ENCODE assay signal across 9 mouse cellular contexts in the genomic region with DNA sequence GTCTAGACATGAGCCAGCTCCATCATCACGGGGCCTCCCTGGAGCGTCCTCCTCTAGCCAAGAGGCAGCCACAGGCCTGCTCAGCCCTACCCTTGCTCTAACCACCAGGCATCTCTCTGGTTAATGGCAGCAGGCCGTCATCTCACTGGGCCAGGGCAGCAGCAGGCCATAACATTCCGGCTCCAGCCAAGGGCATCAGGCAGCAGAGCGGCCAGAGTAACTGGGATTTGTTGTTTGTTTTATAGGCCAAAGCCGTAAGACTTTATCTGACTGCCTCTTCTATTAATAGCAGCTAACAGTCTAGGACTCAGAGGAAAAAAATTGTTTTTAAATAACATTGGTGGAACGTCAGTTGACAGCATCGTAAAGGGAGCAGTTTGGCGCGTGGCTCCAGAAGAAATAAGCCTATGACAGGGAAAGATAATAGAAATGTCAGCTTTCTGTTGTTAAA. TPM values are rescaled to one million over a fixed set of nuclear protein-coding genes. Genes with fewer than 3 reads are reported as not detected.
A peak's percentile ranks its signal among the peaks of the same experiment; 100 is the strongest.
DNase-seq lines count a peak whose midpoint lies in the region; ATAC-seq lines count a peak whose summit lies in the region.
"Had no signal": no experiment of that assay in that cellular context is flagged by ENCODE, and none has a peak within 500 bp of the region (broad histone marks: within the 10 kb centered on the region; RNA-seq: fewer than 3 reads in every experiment).

No protein-coding gene starts in this region.

- peaks cover 3% of the 10 kb centered on the region; the same call in 1 of the 2 replicates for H3K36me3 ChIP-seq in hindbrain, embryonic 16.5 days (ENCODE audit: control insufficient read depth, insufficient read depth, low read length)
- peaks cover 37% of the 10 kb centered on the region for H3K36me3 ChIP-seq in hindbrain, embryonic 13.5 days
- H3K36me3 ChIP-seq in liver, embryonic 12.5 days = no peaks in the 10 kb centered on the region

- intact Hi-C loops in heart, postnatal 36 days (cut with DNase I) = no loop called here

- DNase-seq in heart, adult 18-20 months = peak; percentile 72
- DNase-seq in heart, postnatal 36 days = peak; percentile 48 to 63
- DNase-seq in lung, postnatal 36 days = peak; percentile 6
- DNase-seq in MN1 (ENCODE audit: low spot score) = no peak
- no peak for DNase-seq in thymus, postnatal 25 days

- H3K4me2 ChIP-seq in hindbrain, embryonic 16.5 days (ENCODE audit: low read length) = no peak overlapping the region
- H3K4me2 ChIP-seq in hindbrain, embryonic 13.5 days = no peak overlapping the region
- no peak overlapping the region for H3K4me2 ChIP-seq in liver, embryonic 12.5 days

- H3K9ac ChIP-seq in hindbrain, embryonic 16.5 days (ENCODE audit: low read depth, low read length) = no peak overlapping the region
- no peak overlapping the region for H3K9ac ChIP-seq in hindbrain, embryonic 13.5 days
- H3K9ac ChIP-seq in liver, embryonic 12.5 days = no peak overlapping the region

- H3K4me1 ChIP-seq in hindbrain, embryonic 16.5 days (ENCODE audit: control insufficient read depth, insufficient read depth, low read depth, low read length) = no peaks in the 10 kb centered on the region; the same call in 1 of the 2 replicates
- no peaks in the 10 kb centered on the region for H3K4me1 ChIP-seq in hindbrain, embryonic 13.5 days (replicated peaks)
- no peaks in the 10 kb centered on the region for H3K4me1 ChIP-seq in liver, embryonic 12.5 days
- H3K4me1 ChIP-seq: megakaryocyte, embryonic 14.5 days had no signal

- WGBS in hindbrain, embryonic 16.5 days = 66% methylated on average over 10 of the region's 10 CpGs
- 82% methylated on average over 10 of the region's 10 CpGs for WGBS in hindbrain, embryonic 13.5 days
- WGBS in liver, embryonic 12.5 days (ENCODE audit: insufficient replicate concordance) = 63% methylated on average over 10 of the region's 10 CpGs

- H3K4me3 ChIP-seq in hindbrain, embryonic 16.5 days (ENCODE audit: low read length) = no peak overlapping the region
- no peak overlapping the region for H3K4me3 ChIP-seq in hindbrain, embryonic 13.5 days
- no peak overlapping the region for H3K4me3 ChIP-seq in liver, embryonic 12.5 days
- H3K4me3 ChIP-seq: megakaryocyte, embryonic 14.5 days had no signal

- H3K27ac ChIP-seq in hindbrain, embryonic 16.5 days (ENCODE audit: low read depth, low read length) = peak overlapping the region; percentile 49; the same call in 1 of the 2 replicates
- H3K27ac ChIP-seq in hindbrain, embryonic 13.5 days = no peak overlapping the region
- no peak overlapping the region for H3K27ac ChIP-seq in liver, embryonic 12.5 days

- no peaks in the 10 kb centered on the region for H3K9me3 ChIP-seq in hindbrain, embryonic 16.5 days (ENCODE audit: control insufficient read depth, low read length)
- no peaks in the 10 kb centered on the region for H3K9me3 ChIP-seq in hindbrain, embryonic 13.5 days
- no peaks in the 10 kb centered on the region for H3K9me3 ChIP-seq in liver, embryonic 12.5 days (replicated peaks)

- ATAC-seq in hindbrain, embryonic 16.5 days = no peak
- ATAC-seq in hindbrain, embryonic 13.5 days (ENCODE audit: low FRiP score) = no peak
- no peak for ATAC-seq in liver, embryonic 12.5 days

- no peaks in the 10 kb centered on the region for H3K27me3 ChIP-seq in hindbrain, embryonic 16.5 days (replicated peaks; ENCODE audit: control insufficient read depth, insufficient read depth, low read length)
- no peaks in the 10 kb centered on the region for H3K27me3 ChIP-seq in hindbrain, embryonic 13.5 days
- no peaks in the 10 kb centered on the region; the same call in 1 of the 2 replicates for H3K27me3 ChIP-seq in liver, embryonic 12.5 days (replicated peaks)

RNA-seq across cellular contexts. Expression of a gene that starts 39.5 kb away (rescaled TPM):
- 85.3 and 86.0 TPM in 2 replicates for polyA plus RNA-seq in hindbrain, embryonic 16.5 days (2015; fragmentation: Nextera tagmentation; extraction: Ambion mirVana)
- polyA plus RNA-seq in hindbrain, embryonic 13.5 days (2015; fragmentation: Nextera tagmentation; extraction: Ambion mirVana) = 85.2 and 85.7 TPM in 2 replicates
- 10 to 100 TPM; 26.7 to 34.9 TPM for total RNA-seq in heart, adult 18-20 months (2021)
- total RNA-seq in heart, postnatal 36 days (2021) = 10 to 100 TPM; 32.0 to 35.5 TPM
- 20.0 and 20.7 TPM in 2 replicates for polyA plus RNA-seq in liver, embryonic 12.5 days (2016; fragmentation: Nextera tagmentation; extraction: Ambion mirVana)

Comparison
In these comparisons a context has a peak if more than half of its experiments do, and no peak if none do; other contexts are left out.
1. DNase-seq: peak in heart, adult 18-20 months (2 of 2), heart, postnatal 36 days (2 of 2) and lung, postnatal 36 days (single experiment); none in MN1 (single experiment) and thymus, postnatal 25 days (single experiment).